Mouse (Mus musculus): ENCODE measurements around the gene Olfr1418. TPM values are rescaled to one million over a fixed set of nuclear protein-coding genes. Genes with fewer than 3 reads are reported as not detected.

The Olfr1418 gene
- polyA plus RNA-seq, 1 experiment from 2014 or later = not detected

DNA sequence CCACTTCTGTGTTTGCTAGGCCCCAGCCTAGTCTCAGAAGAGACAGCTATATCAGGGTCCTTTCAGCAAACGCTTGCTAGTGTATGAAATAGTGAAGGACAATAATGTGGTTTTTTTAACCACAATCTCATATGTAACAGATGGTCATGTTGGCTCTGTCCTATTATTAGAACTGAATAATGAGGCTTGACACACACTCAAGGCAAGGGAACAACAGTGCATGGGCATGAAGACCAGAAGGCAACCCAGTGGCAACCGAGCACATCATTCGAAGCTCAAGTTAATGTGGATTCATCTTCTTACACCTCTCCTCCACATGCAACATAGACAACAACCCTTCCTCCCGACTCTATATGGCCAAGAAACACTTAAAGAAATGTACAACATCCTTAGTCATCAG, 14.5 kb downstream of the Olfr1418 start:
- Histone ChIP-seq H3K9ac (replicated peaks; ENCODE audit: low read length) (no peak overlapping the region), H3K27me3 (ENCODE audit: control insufficient read depth, insufficient read depth, low read length) (no peaks in the 10 kb centered on the region), H3K4me1 (ENCODE audit: control insufficient read depth, insufficient read depth, low read length) (no peaks in the 10 kb centered on the region), H3K9me3 (replicated peaks; ENCODE audit: control insufficient read depth, low read length) (no peaks in the 10 kb centered on the region), H3K36me3 (replicated peaks; ENCODE audit: control insufficient read depth, insufficient read depth, low read depth, low read length) (no peaks in the 10 kb centered on the region), H3K4me2 (ENCODE audit: low read depth, low read length) (no peak overlapping the region), H3K27ac (replicated peaks; ENCODE audit: low read depth, low read length) (no peak overlapping the region), H3K4me3 (ENCODE audit: low read depth, low read length) (no peak overlapping the region)
- 85% methylated on average over 4 of the region's 4 CpGs for WGBS
- ATAC-seq (replicated peaks; ENCODE audit: insufficient number of reproducible peaks, low FRiP score, low TSS enrichment, low read depth) = no peak
- DNase-seq (ENCODE audit: low spot score) = no peak

DNA sequence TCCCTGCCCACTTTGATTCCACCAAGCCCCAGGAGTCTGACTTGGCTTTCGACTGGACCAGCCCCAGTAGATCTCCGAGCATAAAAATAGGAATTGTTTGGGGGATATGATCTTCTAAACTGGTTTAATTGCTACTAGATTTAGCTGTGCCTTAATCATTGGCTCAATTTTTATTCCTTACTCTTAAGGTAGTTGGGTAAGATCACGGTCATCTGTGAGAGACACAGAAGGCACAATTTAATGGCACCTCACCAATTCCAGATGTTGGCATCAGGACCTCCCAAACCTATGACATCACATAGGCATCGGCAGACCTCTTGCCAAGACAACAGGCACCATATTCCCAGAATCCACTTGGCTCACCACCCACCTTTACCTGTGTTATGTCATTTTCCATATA, 21.7 kb downstream of the Olfr1418 start, which contains the start of gene Olfr1417:
Gene Olfr1417, minus strand, starts transcription at position 101 of the 400 bp plus-strand sequence.
- no peaks in the 10 kb centered on the region for H3K36me3 ChIP-seq (replicated peaks; ENCODE audit: control insufficient read depth, insufficient read depth, low read depth, low read length)
- no peak within 1 kb of the TSS for H3K27ac ChIP-seq (replicated peaks; ENCODE audit: low read depth, low read length)
- no peak within 1 kb of the TSS for H3K9ac ChIP-seq (replicated peaks; ENCODE audit: low read length)
- ATAC-seq (replicated peaks; ENCODE audit: insufficient number of reproducible peaks, low FRiP score, low TSS enrichment, low read depth) = no peak
- H3K4me2 ChIP-seq (ENCODE audit: low read depth, low read length) = no peak within 1 kb of the TSS
- WGBS = 82% methylated on average over 4 of the region's 4 CpGs
- DNase-seq (ENCODE audit: low spot score) = no peak
- H3K9me3 ChIP-seq (replicated peaks; ENCODE audit: control insufficient read depth, low read length) = no peaks in the 10 kb centered on the region
- H3K27me3 ChIP-seq (ENCODE audit: control insufficient read depth, insufficient read depth, low read length) = no peaks in the 10 kb centered on the region
- no peaks in the 10 kb centered on the region for H3K4me1 ChIP-seq (ENCODE audit: control insufficient read depth, insufficient read depth, low read length)
- no peak within 1 kb of the TSS for H3K4me3 ChIP-seq (ENCODE audit: low read depth, low read length)

DNA sequence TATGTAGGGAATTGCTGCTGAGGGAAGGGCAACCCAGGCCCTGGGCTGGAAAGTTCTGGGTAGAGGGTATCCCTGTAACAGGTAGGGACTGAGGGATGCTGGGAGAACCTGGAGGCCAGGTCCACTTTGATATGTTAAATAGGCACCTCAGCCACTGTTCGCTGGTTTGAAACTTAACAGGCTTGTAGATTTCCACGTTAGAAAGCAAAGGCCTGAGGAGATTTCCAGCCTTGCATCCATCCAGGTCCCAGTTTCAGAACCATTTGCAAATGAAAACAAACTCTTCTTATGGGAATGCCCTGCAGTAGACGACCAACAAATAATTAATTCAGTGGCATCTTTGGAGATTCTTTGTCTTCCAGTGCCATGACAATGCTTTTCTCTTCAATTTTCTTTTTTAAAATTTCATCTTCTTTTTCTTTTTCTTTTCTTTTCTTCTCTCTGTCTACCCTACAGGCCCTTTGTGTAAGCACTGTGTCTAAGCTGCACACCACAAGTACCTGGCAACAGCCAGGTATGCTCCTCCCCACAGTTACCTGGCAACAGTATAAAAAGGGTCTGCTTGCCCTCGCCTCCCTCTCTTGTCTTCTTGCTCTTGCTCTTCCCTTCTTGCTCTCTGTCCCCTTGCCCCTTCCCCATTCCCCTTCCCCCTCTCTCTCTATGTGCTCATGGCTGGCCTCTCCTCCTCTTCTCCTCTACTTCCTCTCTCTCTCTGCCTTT, 37.4 kb downstream of the Olfr1418 start:
- no peaks in the 10 kb centered on the region for H3K9me3 ChIP-seq (replicated peaks; ENCODE audit: control insufficient read depth, low read length)
- no peak overlapping the region for H3K4me2 ChIP-seq (ENCODE audit: low read depth, low read length)
- no peaks in the 10 kb centered on the region for H3K36me3 ChIP-seq (replicated peaks; ENCODE audit: control insufficient read depth, insufficient read depth, low read depth, low read length)
- no peak overlapping the region for H3K27ac ChIP-seq (replicated peaks; ENCODE audit: low read depth, low read length)
- H3K4me3 ChIP-seq (ENCODE audit: low read depth, low read length) = no peak overlapping the region
- ATAC-seq (replicated peaks; ENCODE audit: insufficient number of reproducible peaks, low FRiP score, low TSS enrichment, low read depth) (no peak), DNase-seq (ENCODE audit: low spot score) (no peak)
- H3K9ac ChIP-seq (replicated peaks; ENCODE audit: low read length) = no peak overlapping the region
- peaks cover 9% of the 10 kb centered on the region for H3K27me3 ChIP-seq (ENCODE audit: control insufficient read depth, insufficient read depth, low read length)
- no peaks in the 10 kb centered on the region for H3K4me1 ChIP-seq (ENCODE audit: control insufficient read depth, insufficient read depth, low read length)
- 21% methylated on average over 4 of the region's 4 CpGs for WGBS

DNA sequence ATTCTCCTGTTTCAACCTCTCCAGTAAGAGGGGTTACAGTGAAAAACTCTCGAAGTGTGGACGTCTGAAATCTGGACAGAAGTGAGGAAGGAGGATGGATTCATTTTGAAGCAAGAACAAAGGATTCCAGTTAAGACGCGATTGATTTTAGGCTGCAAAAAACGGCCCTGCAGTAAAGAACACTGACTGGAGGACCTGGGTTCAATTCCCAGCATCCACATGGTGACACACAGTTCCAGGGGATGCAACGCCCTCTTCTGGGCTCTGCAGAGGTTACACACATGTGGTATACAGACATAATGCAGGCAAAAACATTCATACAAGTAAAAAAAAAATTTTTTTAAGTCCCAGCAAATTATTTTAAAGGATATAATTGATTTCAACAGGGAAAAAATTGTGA, 40.7 kb downstream of the Olfr1418 start:
- H3K27me3 ChIP-seq (ENCODE audit: control insufficient read depth, insufficient read depth, low read length) = peaks cover 18% of the 10 kb centered on the region
- no peaks in the 10 kb centered on the region for H3K36me3 ChIP-seq (replicated peaks; ENCODE audit: control insufficient read depth, insufficient read depth, low read depth, low read length)
- ATAC-seq (replicated peaks; ENCODE audit: insufficient number of reproducible peaks, low FRiP score, low TSS enrichment, low read depth) (no peak), DNase-seq (ENCODE audit: low spot score) (peak; percentile 12)
- 32% methylated on average over 6 of the region's 6 CpGs for WGBS
- no peak overlapping the region for H3K9ac ChIP-seq (replicated peaks; ENCODE audit: low read length)
- no peak overlapping the region for H3K4me2 ChIP-seq (ENCODE audit: low read depth, low read length)
- no peaks in the 10 kb centered on the region for H3K9me3 ChIP-seq (replicated peaks; ENCODE audit: control insufficient read depth, low read length)
- H3K27ac ChIP-seq (replicated peaks; ENCODE audit: low read depth, low read length) = no peak overlapping the region
- H3K4me1 ChIP-seq (ENCODE audit: control insufficient read depth, insufficient read depth, low read length) = peaks cover 2% of the 10 kb centered on the region
- H3K4me3 ChIP-seq (ENCODE audit: low read depth, low read length) = no peak overlapping the region

DNA sequence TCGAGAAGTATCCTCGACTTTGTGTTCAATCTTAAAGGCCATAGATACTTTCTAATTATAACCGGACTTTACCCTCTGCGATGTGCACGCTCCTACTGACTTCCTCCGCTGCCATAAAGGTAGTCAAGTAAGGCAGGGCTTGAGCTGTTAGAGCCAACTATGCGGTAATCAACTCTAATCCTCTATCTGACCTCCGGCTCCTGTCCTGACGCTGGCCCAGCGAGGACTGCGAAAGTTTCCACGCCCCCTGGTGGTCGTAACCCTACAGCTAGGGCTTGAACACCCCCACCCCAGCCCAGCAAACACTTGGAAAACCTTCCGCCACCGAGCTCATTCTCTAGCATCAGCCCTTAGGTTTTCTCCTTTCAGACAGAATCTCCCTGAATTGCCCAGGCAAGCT, 41.1 kb downstream of the Olfr1418 start:
- no peak overlapping the region for H3K27ac ChIP-seq (replicated peaks; ENCODE audit: low read depth, low read length)
- H3K4me3 ChIP-seq (ENCODE audit: low read depth, low read length) = peak overlapping the region; percentile 62
- peaks cover 2% of the 10 kb centered on the region for H3K4me1 ChIP-seq (ENCODE audit: control insufficient read depth, insufficient read depth, low read length)
- H3K27me3 ChIP-seq (ENCODE audit: control insufficient read depth, insufficient read depth, low read length) = peaks cover 18% of the 10 kb centered on the region
- H3K36me3 ChIP-seq (replicated peaks; ENCODE audit: control insufficient read depth, insufficient read depth, low read depth, low read length) = no peaks in the 10 kb centered on the region
- H3K9me3 ChIP-seq (replicated peaks; ENCODE audit: control insufficient read depth, low read length) = no peaks in the 10 kb centered on the region
- under 1% methylated on average over 15 of the region's 15 CpGs for WGBS
- H3K9ac ChIP-seq (replicated peaks; ENCODE audit: low read length) = no peak overlapping the region
- H3K4me2 ChIP-seq (ENCODE audit: low read depth, low read length) = peak overlapping the region; percentile 95
- DNase-seq (ENCODE audit: low spot score) = peak; percentile 92
- ATAC-seq (replicated peaks; ENCODE audit: insufficient number of reproducible peaks, low FRiP score, low TSS enrichment, low read depth) = peak; percentile 87

DNA sequence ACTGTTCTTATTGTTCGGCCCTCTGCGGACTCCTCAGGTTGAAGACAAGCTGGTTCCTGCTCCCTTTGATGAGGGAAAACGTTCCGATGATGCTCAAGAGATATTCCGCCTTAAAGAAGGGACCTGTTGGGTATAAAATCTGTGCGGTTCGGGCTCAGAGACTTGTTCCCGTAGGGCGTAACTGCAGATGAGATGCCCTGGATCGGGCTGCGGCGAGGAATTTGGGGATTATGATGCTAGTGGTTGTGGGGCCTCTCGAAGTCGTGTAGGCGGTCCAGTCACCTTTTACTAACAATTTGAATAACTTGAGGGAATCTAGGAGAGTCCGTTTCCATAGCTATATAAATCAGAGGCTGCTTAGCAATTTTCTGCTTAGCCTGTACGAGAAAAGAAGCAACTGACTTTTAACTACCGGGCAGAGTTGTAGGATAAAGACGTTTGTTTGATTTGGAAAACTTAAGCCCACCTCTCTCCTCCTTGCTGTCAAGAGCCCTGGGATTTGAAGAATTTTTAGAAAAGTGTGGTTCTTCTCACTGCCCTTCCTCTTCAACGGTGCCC, 41.6 kb downstream of the Olfr1418 start, which contains the start of gene Stx3:
Gene Stx3, minus strand, starts transcription at position 261 of the 558 bp plus-strand sequence.
- under 1% methylated on average over 20 of the region's 20 CpGs for WGBS
- Histone ChIP-seq H3K27me3 (ENCODE audit: control insufficient read depth, insufficient read depth, low read length) (peaks cover 18% of the 10 kb centered on the region), H3K9ac (replicated peaks; ENCODE audit: low read length) (peak within 1 kb of the TSS; percentile 58), H3K27ac (replicated peaks; ENCODE audit: low read depth, low read length) (no peak within 1 kb of the TSS), H3K4me1 (ENCODE audit: control insufficient read depth, insufficient read depth, low read length) (peaks cover 2% of the 10 kb centered on the region), H3K36me3 (replicated peaks; ENCODE audit: control insufficient read depth, insufficient read depth, low read depth, low read length) (no peaks in the 10 kb centered on the region), H3K4me3 (ENCODE audit: low read depth, low read length) (peak within 1 kb of the TSS; percentile 62), H3K4me2 (ENCODE audit: low read depth, low read length) (peak within 1 kb of the TSS; percentile 95), H3K9me3 (replicated peaks; ENCODE audit: control insufficient read depth, low read length) (no peaks in the 10 kb centered on the region)
- no peak for ATAC-seq (replicated peaks; ENCODE audit: insufficient number of reproducible peaks, low FRiP score, low TSS enrichment, low read depth)
- DNase-seq (ENCODE audit: low spot score) = peak; percentile 21

DNA sequence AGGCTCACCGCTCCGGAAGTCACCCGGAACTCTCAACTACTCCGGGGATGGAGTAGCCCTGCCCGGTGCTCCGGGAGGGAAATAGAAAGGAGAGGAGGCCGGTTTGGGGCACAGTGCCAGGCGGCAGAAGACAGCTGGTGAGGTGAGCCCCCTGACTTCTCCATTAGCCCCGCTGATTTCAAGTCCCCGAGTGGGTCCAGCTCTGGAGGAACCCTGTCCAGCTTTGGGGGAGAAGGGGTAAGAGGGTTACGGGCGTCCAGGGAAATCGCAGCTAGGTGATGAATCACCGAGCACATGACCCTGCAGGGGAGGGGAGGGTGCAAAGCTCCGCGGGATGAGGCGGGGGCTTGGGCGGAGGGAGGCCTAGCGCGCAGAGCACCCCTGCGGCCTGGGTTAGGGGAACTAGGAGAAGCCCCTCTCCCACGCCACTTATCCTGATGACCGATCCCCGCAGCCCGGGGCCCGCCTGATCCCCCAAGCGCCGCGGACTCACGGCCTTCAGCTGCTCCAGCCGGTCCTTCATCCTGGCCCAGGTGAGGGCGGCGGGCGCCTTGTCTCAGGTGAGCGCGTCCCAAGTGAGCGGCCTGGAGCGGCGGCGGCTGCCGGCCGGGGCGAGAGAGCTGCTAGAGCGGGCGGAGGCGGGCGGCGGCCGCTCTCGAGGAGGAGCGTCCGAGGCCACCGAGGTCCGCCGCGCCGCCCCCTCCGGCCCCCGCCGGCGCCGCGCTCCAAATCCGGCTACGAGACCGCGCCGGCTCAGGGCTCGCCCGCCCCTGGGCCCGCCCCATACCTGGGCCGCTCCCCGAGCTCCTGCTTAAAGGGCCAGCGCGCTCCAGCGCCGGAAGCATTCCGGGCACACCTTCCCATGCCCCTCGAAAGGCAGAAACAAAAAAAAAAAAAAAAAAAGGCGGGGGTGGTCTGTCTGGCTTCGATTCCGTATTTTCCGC, 42.4 kb downstream of the Olfr1418 start:
- Histone ChIP-seq H3K4me1 (ENCODE audit: control insufficient read depth, insufficient read depth, low read length) (peaks cover 2% of the 10 kb centered on the region), H3K27me3 (ENCODE audit: control insufficient read depth, insufficient read depth, low read length) (peaks cover 18% of the 10 kb centered on the region), H3K4me3 (ENCODE audit: low read depth, low read length) (peak overlapping the region; percentile 62), H3K36me3 (replicated peaks; ENCODE audit: control insufficient read depth, insufficient read depth, low read depth, low read length) (no peaks in the 10 kb centered on the region), H3K27ac (replicated peaks; ENCODE audit: low read depth, low read length) (no peak overlapping the region), H3K4me2 (ENCODE audit: low read depth, low read length) (peak overlapping the region; percentile 95), H3K9me3 (replicated peaks; ENCODE audit: control insufficient read depth, low read length) (no peaks in the 10 kb centered on the region), H3K9ac (replicated peaks; ENCODE audit: low read length) (peak overlapping the region; percentile 58)
- under 1% methylated on average over 76 of the region's 83 CpGs for WGBS
- peak; percentile 81 for ATAC-seq (replicated peaks; ENCODE audit: insufficient number of reproducible peaks, low FRiP score, low TSS enrichment, low read depth)
- peak; percentile 43 for DNase-seq (ENCODE audit: low spot score)
